Mouse (Mus musculus): ENCODE data around the gene Zfp184. TPM values are rescaled to one million over a fixed set of nuclear protein-coding genes. Genes with fewer than 3 reads are reported as not detected.
"Not testable (repeated sequence)": the region's sequence is repeated elsewhere in the genome, so short reads cannot be mapped to it uniquely, and the experiment has no call there.

Gene Zfp184
- 25.7 and 27.8 TPM in 2 replicates for polyA plus RNA-seq (2014; fragmentation: Nextera tagmentation; extraction: Ambion mirVana)

GRCm38 (mm10) chr13:21944926-21945740, at the start of gene Zfp184:
Gene Zfp184 (plus strand): TSS chr13:21945094.
- ATAC-seq (ENCODE audit: low FRiP score) (peak; percentile 95), DNase-seq (ENCODE audit: low spot score) (peak; percentile 97)
- 0% methylated on average over 50 of the region's 50 CpGs for WGBS
- H3K27ac ChIP-seq (ENCODE audit: low read depth, low read length): 0 out of 2 replicates have a peak within 1 kb of the TSS, but pooled peaks have one; percentile 40
- peak within 1 kb of the TSS; percentile 83 for H3K9ac ChIP-seq (ENCODE audit: low read depth, low read length)
- H3K4me3 ChIP-seq (ENCODE audit: low read depth, low read length): peak within 1 kb of the TSS; percentile 80
- no peaks in the 10 kb centered on the region; the same call in 1 of the 2 replicates for H3K4me1 ChIP-seq (replicated peaks; ENCODE audit: control insufficient read depth, insufficient read depth, low read length)
- no peaks in the 10 kb centered on the region for H3K27me3 ChIP-seq (ENCODE audit: control insufficient read depth, insufficient read depth, low read length)
- peak within 1 kb of the TSS; percentile 69 for H3K4me2 ChIP-seq (replicated peaks; ENCODE audit: low read depth, low read length)
- H3K36me3 ChIP-seq (ENCODE audit: control insufficient read depth, insufficient read depth, low read length): no peaks in the 10 kb centered on the region
- H3K9me3 ChIP-seq (ENCODE audit: control insufficient read depth, low read length): no peaks in the 10 kb centered on the region

DNA sequence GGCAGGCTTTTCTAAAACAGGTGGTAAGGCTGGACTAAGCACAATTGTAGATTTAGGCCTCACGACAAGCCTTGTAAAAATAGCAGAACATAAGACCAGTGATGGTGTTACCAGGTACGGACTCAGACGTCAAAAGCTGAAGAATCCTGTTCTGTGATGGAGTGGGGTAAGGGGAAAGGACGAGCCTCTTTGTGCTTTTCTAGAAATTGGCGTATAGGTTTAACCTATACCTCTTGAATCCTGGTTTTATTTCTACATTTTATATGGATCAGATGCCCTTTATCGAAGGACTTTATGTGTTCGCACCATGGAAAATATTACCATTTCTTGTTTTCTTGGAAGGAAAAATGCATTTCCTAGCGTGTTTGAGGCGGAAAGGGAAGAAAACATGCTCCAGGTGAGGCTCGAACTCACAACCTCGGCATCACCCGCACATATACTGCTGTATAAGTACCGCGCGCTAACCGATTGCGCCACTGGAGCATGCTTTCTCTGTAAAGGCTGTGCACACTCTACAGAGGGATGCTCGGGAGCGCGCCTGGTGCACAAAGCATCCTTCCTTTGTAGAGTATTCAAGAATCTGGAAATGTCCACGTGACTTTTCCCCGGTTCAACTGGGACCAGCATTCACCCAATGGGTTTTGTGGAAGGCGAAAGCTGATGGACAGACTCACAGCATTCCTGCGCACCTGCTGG, 48.2 kb upstream of the Zfp184 start:
- H3K4me1 ChIP-seq (replicated peaks; ENCODE audit: control insufficient read depth, insufficient read depth, low read length): no peaks in the 10 kb centered on the region

DNA sequence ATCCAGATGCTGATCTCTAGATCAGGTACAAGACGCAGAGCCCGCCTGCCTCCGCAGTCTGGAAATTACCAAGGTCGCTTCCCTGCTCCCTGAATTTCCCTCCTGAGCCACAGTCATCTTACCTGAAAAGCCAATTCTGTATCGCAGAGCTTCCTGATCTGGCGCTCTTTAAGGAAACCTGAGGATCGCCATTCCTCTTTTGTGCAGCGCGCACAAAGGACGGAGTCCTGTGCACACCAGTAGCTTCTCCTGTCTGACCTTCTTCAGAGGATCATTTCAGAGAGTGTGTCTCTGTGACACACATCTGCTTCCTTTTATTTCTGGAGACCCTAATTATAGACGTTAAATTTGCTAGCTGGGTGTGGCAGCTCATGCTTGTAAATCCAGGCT, 47.7 kb upstream of the Zfp184 start:
- 1% methylated on average over 11 of the region's 11 CpGs for WGBS
- Histone ChIP-seq H3K9ac (ENCODE audit: low read depth, low read length) (peak overlapping the region; percentile 55), H3K27me3 (ENCODE audit: control insufficient read depth, insufficient read depth, low read length) (no peaks in the 10 kb centered on the region), H3K36me3 (ENCODE audit: control insufficient read depth, insufficient read depth, low read length) (no peaks in the 10 kb centered on the region), H3K4me3 (ENCODE audit: low read depth, low read length) (peak overlapping the region; percentile 50), H3K4me2 (replicated peaks; ENCODE audit: low read depth, low read length) (peak overlapping the region; percentile 48), H3K27ac (ENCODE audit: low read depth, low read length) (no peak overlapping the region), H3K9me3 (ENCODE audit: control insufficient read depth, low read length) (no peaks in the 10 kb centered on the region), H3K4me1 (replicated peaks; ENCODE audit: control insufficient read depth, insufficient read depth, low read length) (no peaks in the 10 kb centered on the region)
- ATAC-seq (ENCODE audit: low FRiP score): peak; percentile 58; the same call in 1 of the 2 replicates
- DNase-seq (ENCODE audit: low spot score): no peak

More for the DNA sequence above, 48.2 kb upstream of the Zfp184 start:
- H3K36me3 ChIP-seq (ENCODE audit: control insufficient read depth, insufficient read depth, low read length): no peaks in the 10 kb centered on the region
- ATAC-seq (ENCODE audit: low FRiP score): peak; percentile 98
- H3K27me3 ChIP-seq (ENCODE audit: control insufficient read depth, insufficient read depth, low read length): no peaks in the 10 kb centered on the region
- DNase-seq (ENCODE audit: low spot score): peak; percentile 90
- WGBS: 6% methylated on average over 24 of the region's 24 CpGs
- H3K4me2 ChIP-seq (replicated peaks; ENCODE audit: low read depth, low read length): peak overlapping the region; percentile 48
- peak overlapping the region; percentile 55 for H3K9ac ChIP-seq (ENCODE audit: low read depth, low read length)
- H3K4me3 ChIP-seq (ENCODE audit: low read depth, low read length): peak overlapping the region; percentile 50
- no peak overlapping the region for H3K27ac ChIP-seq (ENCODE audit: low read depth, low read length)
- H3K9me3 ChIP-seq (ENCODE audit: control insufficient read depth, low read length): no peaks in the 10 kb centered on the region

DNA sequence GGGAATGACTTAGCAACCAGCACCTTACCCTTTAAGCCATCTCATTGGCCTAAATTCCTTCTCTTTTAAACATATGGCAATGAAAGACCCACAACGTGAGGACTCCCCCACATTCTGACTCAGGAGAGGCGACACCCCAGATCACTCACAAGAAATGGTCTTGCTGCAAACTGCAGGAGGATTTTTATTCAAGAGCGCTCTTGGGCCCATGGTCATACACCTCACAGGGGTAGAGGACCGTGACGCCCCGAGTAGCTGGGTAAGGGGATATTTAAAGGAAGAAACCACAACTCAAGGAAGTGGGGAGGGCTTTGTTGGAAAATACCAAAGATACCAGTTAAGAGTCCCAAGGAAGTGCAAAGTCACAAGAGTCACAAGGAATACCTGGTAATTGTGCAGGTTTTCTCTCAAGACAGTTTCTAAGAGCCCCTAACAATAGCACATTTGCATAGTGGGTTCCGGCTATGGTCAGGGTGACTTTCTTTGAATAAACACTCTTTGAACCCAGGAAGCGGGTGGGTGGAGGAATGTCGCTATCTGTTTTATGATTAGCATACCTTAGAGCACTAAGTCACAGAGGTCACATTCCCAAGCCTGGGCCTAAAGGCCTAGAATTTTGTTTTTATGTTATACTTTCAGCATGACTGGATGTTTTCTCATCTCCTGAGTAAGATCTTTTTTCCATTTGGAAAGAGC, 43.9 kb upstream of the Zfp184 start:
- H3K4me1 ChIP-seq (replicated peaks; ENCODE audit: control insufficient read depth, insufficient read depth, low read length); H3K9ac ChIP-seq (ENCODE audit: low read depth, low read length); H3K4me3 ChIP-seq (ENCODE audit: low read depth, low read length); ATAC-seq (ENCODE audit: low FRiP score); H3K27me3 ChIP-seq (ENCODE audit: control insufficient read depth, insufficient read depth, low read length); H3K27ac ChIP-seq (ENCODE audit: low read depth, low read length); H3K4me2 ChIP-seq (replicated peaks; ENCODE audit: low read depth, low read length); H3K9me3 ChIP-seq (ENCODE audit: control insufficient read depth, low read length); H3K36me3 ChIP-seq (ENCODE audit: control insufficient read depth, insufficient read depth, low read length); DNase-seq (ENCODE audit: low spot score): not testable (repeated sequence)
- WGBS: 88% methylated on average over 9 of the region's 9 CpGs

DNA sequence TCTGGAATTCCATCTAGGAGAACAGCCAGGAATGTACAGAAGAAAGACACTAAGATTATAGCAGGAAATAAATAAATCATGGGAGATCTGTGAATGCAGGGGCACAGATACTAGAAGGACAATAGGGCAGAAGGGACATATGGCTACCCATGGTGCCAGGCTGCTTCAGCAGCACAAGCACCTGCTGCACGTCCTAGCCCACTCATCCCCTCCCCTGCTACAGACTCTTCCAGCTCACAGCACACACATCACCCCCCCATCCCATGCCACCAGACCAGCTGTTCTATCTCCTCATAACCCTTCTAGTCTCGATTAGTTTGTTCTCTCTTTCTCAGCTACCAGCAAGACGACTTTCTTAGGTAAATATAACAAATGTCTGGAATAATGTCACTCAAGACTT, 41.4 kb upstream of the Zfp184 start:
- H3K4me1 ChIP-seq (replicated peaks; ENCODE audit: control insufficient read depth, insufficient read depth, low read length): no peaks in the 10 kb centered on the region
- H3K9ac ChIP-seq (ENCODE audit: low read depth, low read length): no peak overlapping the region
- no peak overlapping the region for H3K4me2 ChIP-seq (replicated peaks; ENCODE audit: low read depth, low read length)
- DNase-seq (ENCODE audit: low spot score) (no peak), ATAC-seq (ENCODE audit: low FRiP score) (no peak)
- WGBS: 65% methylated on average over 3 of the region's 3 CpGs
- no peak overlapping the region for H3K27ac ChIP-seq (ENCODE audit: low read depth, low read length)
- H3K27me3 ChIP-seq (ENCODE audit: control insufficient read depth, insufficient read depth, low read length): no peaks in the 10 kb centered on the region
- no peaks in the 10 kb centered on the region for H3K36me3 ChIP-seq (ENCODE audit: control insufficient read depth, insufficient read depth, low read length)
- no peak overlapping the region for H3K4me3 ChIP-seq (ENCODE audit: low read depth, low read length)
- no peaks in the 10 kb centered on the region for H3K9me3 ChIP-seq (ENCODE audit: control insufficient read depth, low read length)

DNA sequence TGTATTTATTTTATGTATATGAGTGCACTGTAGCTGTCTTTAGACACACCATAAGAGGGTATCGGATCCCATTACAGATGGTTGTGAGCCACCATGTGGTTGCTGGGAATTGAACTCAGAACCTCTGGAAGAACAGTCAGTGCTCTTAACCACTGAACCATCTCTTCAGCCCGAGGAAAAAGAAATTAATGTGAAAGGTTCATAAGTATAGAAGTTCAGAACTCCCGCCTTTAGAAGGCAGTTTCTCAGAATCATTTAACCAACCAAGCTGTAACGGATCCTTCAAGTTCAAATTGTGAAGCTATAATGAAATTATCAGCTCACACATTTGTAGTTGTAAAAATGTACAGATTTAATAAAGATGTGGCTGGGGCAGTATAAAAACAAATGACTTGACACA, 40.8 kb upstream of the Zfp184 start:
- WGBS: 72% methylated on average over 4 of the region's 4 CpGs
- not testable (repeated sequence) for H3K9ac ChIP-seq (ENCODE audit: low read depth, low read length)

GRCm38 (mm10) chr13:21906301-21906700, 38.6 kb upstream of the Zfp184 start:
- 30% methylated on average over 7 of the region's 7 CpGs for WGBS
- ATAC-seq (ENCODE audit: low FRiP score) (no peak), DNase-seq (ENCODE audit: low spot score) (no peak)
- Histone ChIP-seq H3K9ac (ENCODE audit: low read depth, low read length) (no peak overlapping the region), H3K27me3 (ENCODE audit: control insufficient read depth, insufficient read depth, low read length) (no peaks in the 10 kb centered on the region), H3K36me3 (ENCODE audit: control insufficient read depth, insufficient read depth, low read length) (no peaks in the 10 kb centered on the region), H3K4me2 (replicated peaks; ENCODE audit: low read depth, low read length) (no peak overlapping the region), H3K4me3 (ENCODE audit: low read depth, low read length) (no peak overlapping the region), H3K4me1 (replicated peaks; ENCODE audit: control insufficient read depth, insufficient read depth, low read length) (no peaks in the 10 kb centered on the region), H3K9me3 (ENCODE audit: control insufficient read depth, low read length) (no peaks in the 10 kb centered on the region), H3K27ac (ENCODE audit: low read depth, low read length) (no peak overlapping the region)

More for the DNA sequence above, 40.8 kb upstream of the Zfp184 start:
- H3K4me1 ChIP-seq (replicated peaks; ENCODE audit: control insufficient read depth, insufficient read depth, low read length); DNase-seq (ENCODE audit: low spot score); H3K9me3 ChIP-seq (ENCODE audit: control insufficient read depth, low read length); H3K4me3 ChIP-seq (ENCODE audit: low read depth, low read length); H3K36me3 ChIP-seq (ENCODE audit: control insufficient read depth, insufficient read depth, low read length); H3K27me3 ChIP-seq (ENCODE audit: control insufficient read depth, insufficient read depth, low read length); H3K4me2 ChIP-seq (replicated peaks; ENCODE audit: low read depth, low read length); ATAC-seq (ENCODE audit: low FRiP score); H3K27ac ChIP-seq (ENCODE audit: low read depth, low read length): not testable (repeated sequence)

GRCm38 (mm10) chr13:21906946-21907806, 37.7 kb upstream of the Zfp184 start:
- Histone ChIP-seq H3K27me3 (ENCODE audit: control insufficient read depth, insufficient read depth, low read length) (no peaks in the 10 kb centered on the region), H3K4me2 (replicated peaks; ENCODE audit: low read depth, low read length) (peak overlapping the region; percentile 11; the same call in 1 of the 2 replicates), H3K4me3 (ENCODE audit: low read depth, low read length) (peak overlapping the region; percentile 22), H3K9ac (ENCODE audit: low read depth, low read length) (no peak overlapping the region), H3K27ac (ENCODE audit: low read depth, low read length) (no peak overlapping the region), H3K9me3 (ENCODE audit: control insufficient read depth, low read length) (no peaks in the 10 kb centered on the region), H3K36me3 (ENCODE audit: control insufficient read depth, insufficient read depth, low read length) (no peaks in the 10 kb centered on the region), H3K4me1 (replicated peaks; ENCODE audit: control insufficient read depth, insufficient read depth, low read length) (no peaks in the 10 kb centered on the region)
- ATAC-seq (ENCODE audit: low FRiP score): no peak
- peak; percentile 64 for DNase-seq (ENCODE audit: low spot score)
- 2% methylated on average over 22 of the region's 22 CpGs for WGBS

Data from hindbrain, embryonic 11.5 days (tissue).